Mouse (Mus musculus) stomach, embryonic 15.5 days (tissue): ENCODE data around the gene Phf8. TPM values are rescaled to one million over a fixed set of nuclear protein-coding genes. Genes with fewer than 3 reads are reported as not detected.

Source experiments
- ATAC-seq: fragments of 200-750 bp; cut with Nextera tagmentation; 2 replicates; pipeline ENCODE4 v1.8.0; 2017; ENCODE audit warnings: low read depth, moderate number of reproducible peaks, moderate TSS enrichment; ENCODE audit not compliant: insufficient read depth, low FRiP score
- H3K27ac ChIP-seq: fragments of 300-500 bp; sonication (generic); 2 replicates; pipeline ENCODE4 v1.5.1; 2015; ENCODE audit warnings: mild to moderate bottlenecking, inconsistent platforms
- H3K27me3 ChIP-seq: fragments of 300-500 bp; sonication (generic); replicated peaks from 2 replicates; pipeline ENCODE4 v1.6.1; 2015; ENCODE audit warnings: inconsistent platforms
- H3K36me3 ChIP-seq: fragments of 300-500 bp; sonication (generic); 2 replicates; pipeline ENCODE4 v1.6.1; 2015; ENCODE audit warnings: inconsistent platforms
- H3K4me1 ChIP-seq: fragments of 300-500 bp; sonication (generic); 2 replicates; pipeline ENCODE4 v1.6.1; 2015; ENCODE audit warnings: inconsistent platforms
- H3K4me2 ChIP-seq: fragments of 300-500 bp; sonication (generic); 2 replicates; pipeline ENCODE4 v1.6.1; 2015; ENCODE audit warnings: mild to moderate bottlenecking, inconsistent platforms
- H3K4me3 ChIP-seq: fragments of 300-500 bp; sonication (generic); replicated peaks from 2 replicates; pipeline ENCODE4 v1.5.1; 2015; ENCODE audit warnings: inconsistent platforms
- H3K9ac ChIP-seq: fragments of 300-500 bp; sonication (generic); 2 replicates; pipeline ENCODE4 v1.6.1; 2015; ENCODE audit warnings: inconsistent platforms
- H3K9me3 ChIP-seq: fragments of 300-500 bp; sonication (generic); 2 replicates; pipeline ENCODE4 v1.6.1; 2016; ENCODE audit warnings: inconsistent platforms
- WGBS: fragments of 180-500 bp; shearing (Covaris S2); methylation state at CpG from one replicate; pipeline ENCODE4 v1.1.7; 2015; 5-methylcytosine and 5-hydroxymethylcytosine counted together
- polyA plus RNA-seq: library from polyadenylated mRNA; unstranded; fragments of >200 nt; fragmentation: Nextera tagmentation; extraction: Ambion mirVana; gene quantifications from 2 replicates; pipeline ENCODE4 v1.2.1, GENCODE M21; 2015

Gene Phf8
- polyA plus RNA-seq, 1 experiment from 2014 or later, result 11.8 TPM

DNA sequence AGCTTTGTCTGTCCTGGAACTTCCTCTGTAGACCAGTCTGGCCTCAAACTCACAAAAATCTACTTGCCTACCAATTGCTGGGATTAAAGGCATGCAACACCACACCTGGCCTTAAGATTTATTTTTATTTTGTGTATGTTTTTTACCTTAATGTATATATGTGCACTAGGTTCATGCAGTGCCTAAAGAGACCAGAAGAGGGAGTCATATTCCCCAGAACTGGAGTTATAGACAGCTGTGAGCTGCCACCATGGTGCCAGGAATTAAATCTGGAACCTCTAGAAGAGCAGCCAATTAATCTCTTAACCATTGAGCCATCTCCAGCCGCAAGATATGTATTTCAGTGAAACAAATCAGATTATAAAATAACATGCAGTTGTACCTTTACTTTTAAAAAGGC lies 54.7 kb downstream of the Phf8 start:
- no peaks in the 10 kb centered on the region for H3K9me3 ChIP-seq
- H3K4me3 ChIP-seq, result no peak overlapping the region
- H3K27ac ChIP-seq, result no peak overlapping the region
- 97% methylated on average over 1 of the region's 1 CpGs for WGBS
- H3K4me2 ChIP-seq, result no peak overlapping the region
- ATAC-seq, result no peak
- no peaks in the 10 kb centered on the region for H3K4me1 ChIP-seq
- no peak overlapping the region for H3K9ac ChIP-seq
- H3K27me3 ChIP-seq, result no peaks in the 10 kb centered on the region
- H3K36me3 ChIP-seq, result no peaks in the 10 kb centered on the region

DNA sequence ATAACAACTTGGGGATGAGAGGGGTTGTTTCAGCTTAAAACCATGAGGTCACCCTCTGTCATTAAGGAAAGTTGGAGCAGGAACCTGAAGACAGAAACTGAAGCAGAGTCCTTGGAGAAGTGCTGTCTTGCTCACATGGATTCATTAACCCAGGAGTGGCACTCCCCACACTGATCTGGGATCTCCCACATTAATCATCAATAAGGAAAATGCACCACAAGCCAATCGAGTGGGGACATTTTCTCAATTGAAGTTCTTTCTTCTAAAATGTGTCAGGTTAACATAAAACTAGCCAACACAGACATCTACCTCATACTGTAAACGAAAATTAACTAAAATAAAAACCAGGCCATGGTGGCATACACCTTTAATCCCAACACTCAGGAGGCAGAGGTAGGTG lies 122.9 kb downstream of the Phf8 start:
- Histone ChIP-seq H3K27me3 (no peaks in the 10 kb centered on the region), H3K36me3 (no peaks in the 10 kb centered on the region), H3K9me3 (no peaks in the 10 kb centered on the region), H3K9ac (no peak overlapping the region), H3K4me2 (no peak overlapping the region), H3K27ac (no peak overlapping the region), H3K4me1 (no peaks in the 10 kb centered on the region), H3K4me3 (no peak overlapping the region)
- WGBS, result 72% methylated on average over 2 of the region's 2 CpGs
- ATAC-seq, result no peak

DNA sequence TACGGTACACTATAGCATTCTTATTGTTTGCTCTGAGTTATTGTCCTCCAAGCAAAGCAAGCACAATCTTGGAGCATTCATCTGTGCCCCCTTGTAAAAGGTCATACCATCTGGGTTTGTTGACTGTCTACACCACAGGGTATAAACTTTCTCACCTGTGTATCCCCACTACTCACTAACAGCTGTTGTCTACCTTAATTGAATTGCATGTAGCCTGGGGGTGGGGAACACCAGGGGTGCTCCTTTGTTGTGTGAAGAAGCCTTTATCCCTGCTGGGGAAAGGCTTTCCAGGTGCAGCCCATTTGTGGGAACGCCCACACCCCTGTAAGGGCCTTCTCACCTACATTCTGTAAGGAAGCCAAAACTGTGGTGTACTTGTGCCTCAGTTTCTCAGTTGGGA lies 133.3 kb downstream of the Phf8 start:
- no peak for ATAC-seq
- Histone ChIP-seq H3K9ac (no peak overlapping the region), H3K27ac (no peak overlapping the region), H3K36me3 (no peaks in the 10 kb centered on the region), H3K4me1 (no peaks in the 10 kb centered on the region), H3K9me3 (no peaks in the 10 kb centered on the region), H3K27me3 (no peaks in the 10 kb centered on the region), H3K4me2 (no peak overlapping the region), H3K4me3 (no peak overlapping the region)
- WGBS, result 52% methylated on average over 2 of the region's 2 CpGs

DNA sequence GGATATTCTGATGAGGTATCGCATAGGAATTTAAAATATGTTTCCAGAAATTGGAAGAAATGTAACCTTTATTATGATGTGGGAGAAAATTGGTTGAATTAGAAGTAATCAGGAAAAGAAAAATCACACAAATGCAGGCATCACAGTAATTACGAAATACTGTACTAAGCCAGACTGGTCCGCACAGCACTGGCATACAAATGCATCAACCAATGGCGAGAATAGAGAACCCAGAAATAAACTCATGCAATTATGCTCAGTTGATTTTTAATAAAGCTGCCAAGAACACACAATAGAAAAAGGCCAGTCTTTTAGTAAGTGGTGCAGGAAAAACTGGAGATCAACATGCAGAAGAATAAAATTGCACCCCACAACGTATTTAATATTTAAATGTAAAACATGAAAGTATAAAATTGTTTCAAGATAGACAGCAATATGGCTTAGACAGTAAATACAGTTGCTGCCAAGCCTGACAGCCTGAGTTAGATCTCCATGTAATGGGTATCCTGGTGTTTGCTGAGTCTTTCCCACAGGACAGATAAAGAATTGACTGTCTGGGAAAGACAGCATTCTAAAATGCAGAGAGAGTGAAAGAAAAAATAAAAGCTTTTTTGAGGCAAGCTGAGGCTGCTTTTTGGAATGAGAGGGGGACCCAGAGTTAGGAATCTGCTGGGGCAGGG lies 154.2 kb downstream of the Phf8 start:
- H3K4me1 ChIP-seq, result no peaks in the 10 kb centered on the region
- no peak overlapping the region for H3K4me3 ChIP-seq
- no peaks in the 10 kb centered on the region for H3K9me3 ChIP-seq
- no peak for ATAC-seq
- H3K9ac ChIP-seq, result no peak overlapping the region
- no peak overlapping the region for H3K4me2 ChIP-seq
- no peak overlapping the region for H3K27ac ChIP-seq
- WGBS, result 84% methylated on average over 5 of the region's 5 CpGs
- H3K36me3 ChIP-seq, result no peaks in the 10 kb centered on the region
- H3K27me3 ChIP-seq, result no peaks in the 10 kb centered on the region

Other genes with a start within 250 kb of the Phf8 start
- gene Fam120c, start 176.5 kb upstream of the Phf8 start, polyA plus RNA-seq, result 3.5 and 4.3 TPM in 2 replicates